Mouse (Mus musculus) regulatory T cell (primary cell): ENCODE measurements at regions not wholly inside any gene's neighbourhood (a gene's known extent, or its start where the extent isn't known, plus 50 kb on each side); places are given as distances from the start of the nearest gene placed in this dataset.
"Not testable (repeated sequence)": the region's sequence is repeated elsewhere in the genome, so short reads cannot be mapped to it uniquely, and the experiment has no call there.

Source experiments
- in situ Hi-C: fragments of 300-600 bp; cut with MboI, MseI; formaldehyde crosslinking; loops from one replicate; pipeline ENCODE4 v1.15.1; 2025; ENCODE audit warnings: high pct_unique_total_duplicates

- in situ Hi-C loops: no loop called here
Observed at GRCm38 (mm10) chr1:193496265-193497183, 126.4 kb upstream of the Camk1g start.

GRCm38 (mm10) chr1:193488039-193488438 is 117.9 kb upstream of the Camk1g start:
- in situ Hi-C loops: no loop called here

GRCm38 (mm10) chr1:193486668-193487067 is 116.6 kb upstream of the Camk1g start:
- in situ Hi-C loops: not testable (repeated sequence)

- in situ Hi-C loops: no loop called here
Observed at GRCm38 (mm10) chr1:193484977-193485376, 114.9 kb upstream of the Camk1g start.

GRCm38 (mm10) chr1:193477298-193477697 is 107.2 kb upstream of the Camk1g start:
- in situ Hi-C loops: no loop called here

- in situ Hi-C loops: no loop called here
Observed at GRCm38 (mm10) chr1:193476805-193477204, 106.7 kb upstream of the Camk1g start.

- in situ Hi-C loops: no loop called here
Observed at GRCm38 (mm10) chr1:193466306-193466705, 96.2 kb upstream of the Camk1g start.

- in situ Hi-C loops: loop anchor here (10.0 kb wide), 1 partner anchor 125 kb away; no protein-coding TSS in a partner anchor
Observed at GRCm38 (mm10) chr1:193459735-193460134, 89.6 kb upstream of the Camk1g start.

GRCm38 (mm10) chr1:193457908-193458307 is 87.8 kb upstream of the Camk1g start:
- in situ Hi-C loops: loop anchor here (10.0 kb wide), 1 partner anchor 127 kb away; no protein-coding TSS in a partner anchor

GRCm38 (mm10) chr1:193453654-193454053 is 83.6 kb upstream of the Camk1g start:
- in situ Hi-C loops: loop anchor here (10.0 kb wide), 1 partner anchor 131 kb away; no protein-coding TSS in a partner anchor

GRCm38 (mm10) chr1:193451471-193452135 is 81.5 kb upstream of the Camk1g start:
- in situ Hi-C loops: loop anchor here (10.0 kb wide), 1 partner anchor 133 kb away; no protein-coding TSS in a partner anchor

GRCm38 (mm10) chr1:193450814-193451213 is 80.7 kb upstream of the Camk1g start:
- in situ Hi-C loops: loop anchor here (10.0 kb wide), 1 partner anchor 134 kb away; no protein-coding TSS in a partner anchor

GRCm38 (mm10) chr1:193450201-193450600 is 80.1 kb upstream of the Camk1g start:
- in situ Hi-C loops: loop anchor here (10.0 kb wide), 1 partner anchor 135 kb away; no protein-coding TSS in a partner anchor

GRCm38 (mm10) chr1:193449394-193450103 is 79.5 kb upstream of the Camk1g start:
- in situ Hi-C loops: loop anchor here (5.0 to 10.0 kb wide), 2 partner anchors 135 to 258 kb away; no protein-coding TSS in a partner anchor

GRCm38 (mm10) chr1:193448793-193449393 is 78.8 kb upstream of the Camk1g start:
- in situ Hi-C loops: loop anchor here (5.0 kb wide), 1 partner anchor 258 kb away; no protein-coding TSS in a partner anchor

- in situ Hi-C loops: loop anchor here (5.0 kb wide), 1 partner anchor 260 kb away; no protein-coding TSS in a partner anchor
Observed at GRCm38 (mm10) chr1:193447647-193448046, 77.5 kb upstream of the Camk1g start.

GRCm38 (mm10) chr1:193443964-193444676 is 74.0 kb upstream of the Camk1g start:
- in situ Hi-C loops: no loop called here

GRCm38 (mm10) chr1:193440512-193440911 is 70.4 kb upstream of the Camk1g start:
- in situ Hi-C loops: no loop called here

- in situ Hi-C loops: no loop called here
Observed at GRCm38 (mm10) chr1:193434281-193434680, 64.2 kb upstream of the Camk1g start.

- in situ Hi-C loops: no loop called here
Observed at GRCm38 (mm10) chr1:193433493-193434021, 63.5 kb upstream of the Camk1g start.
